22 mouse cellular contexts compared by ENCODE assay signal in genomic region chr10:20009310-20009709, GRCm38 (mm10).
"Had no signal": no experiment of that assay in that cellular context is flagged by ENCODE, and none has a peak within 500 bp of the region (broad histone marks: within the 10 kb centered on the region; RNA-seq: fewer than 3 reads in every experiment).

No protein-coding gene starts in this region.

- DNase-seq: lung, adult 2 months; lung, postnatal 14 days; retina, postnatal 1 day; right cerebral cortex, adult 18-20 months; right cerebral cortex, postnatal 14 days; thymus, adult 2 months; thymus, postnatal 25 days; thymus, postnatal 4 days had no signal

- H3K9me3 ChIP-seq: liver, embryonic 12.5 days; lung, embryonic 15.5 days; midbrain, embryonic 13.5 days; midbrain, embryonic 15.5 days; neural tube, embryonic 13.5 days; neural tube, embryonic 15.5 days; stomach, embryonic 15.5 days had no signal

- H3K4me2 ChIP-seq: liver, embryonic 12.5 days; lung, embryonic 15.5 days; midbrain, embryonic 11.5 days; midbrain, embryonic 13.5 days; midbrain, embryonic 15.5 days; neural tube, embryonic 13.5 days; neural tube, embryonic 15.5 days; stomach, embryonic 15.5 days had no signal

- H3K27ac ChIP-seq: liver, embryonic 12.5 days; liver, embryonic 14.5 days; lung, embryonic 15.5 days; macrophage; midbrain, embryonic 13.5 days; midbrain, embryonic 15.5 days; neural tube, embryonic 13.5 days; neural tube, embryonic 15.5 days; stomach, embryonic 15.5 days; stomach, postnatal 0 days had no signal

- H3K36me3 ChIP-seq: liver, embryonic 12.5 days; lung, embryonic 15.5 days; midbrain, embryonic 13.5 days; midbrain, embryonic 15.5 days; neural tube, embryonic 13.5 days; neural tube, embryonic 15.5 days; stomach, embryonic 15.5 days had no signal

- H3K4me1 ChIP-seq: liver, embryonic 12.5 days; lung, embryonic 15.5 days; neural tube, embryonic 13.5 days; stomach, embryonic 15.5 days had no signal

- H3K4me3 ChIP-seq: liver, embryonic 12.5 days; lung, embryonic 15.5 days; megakaryocyte, embryonic 14.5 days; midbrain, embryonic 13.5 days; midbrain, embryonic 15.5 days; myocyte; neural tube, embryonic 13.5 days; neural tube, embryonic 15.5 days; stomach, embryonic 15.5 days had no signal

- ATAC-seq: liver, embryonic 12.5 days; lung, postnatal 0 days; midbrain, embryonic 13.5 days; midbrain, embryonic 15.5 days had no signal

- H3K9ac ChIP-seq: liver, embryonic 12.5 days; liver, embryonic 14.5 days; lung, embryonic 15.5 days; midbrain, embryonic 13.5 days; midbrain, embryonic 15.5 days; neural tube, embryonic 13.5 days; neural tube, embryonic 15.5 days; stomach, embryonic 15.5 days had no signal

- H3K27me3 ChIP-seq: liver, embryonic 12.5 days; lung, embryonic 15.5 days; megakaryocyte, embryonic 14.5 days; midbrain, embryonic 15.5 days; neural tube, embryonic 13.5 days; neural tube, embryonic 15.5 days; stomach, embryonic 15.5 days had no signal
